Mouse (Mus musculus) testis, adult 2 months (tissue): Measurements from ENCODE around the gene Poglut1. TPM values are rescaled to one million over a fixed set of nuclear protein-coding genes. Genes with fewer than 3 reads are reported as not detected.

Source experiments
- H3K27ac ChIP-seq: fragments of 200-500 bp; 2 replicates; pipeline ENCODE4 v1.5.1; 2012; ENCODE audit warnings: low read depth, low read length; ENCODE audit not compliant: control insufficient read depth, insufficient read depth
- H3K27me3 ChIP-seq: fragments of 200-500 bp; 2 replicates; pipeline ENCODE4 v1.6.1; 2012; ENCODE audit warnings: mild to moderate bottlenecking, low read length, moderate library complexity; ENCODE audit not compliant: control insufficient read depth, insufficient read depth
- H3K36me3 ChIP-seq: fragments of 200-500 bp; 2 replicates; pipeline ENCODE4 v1.6.1; 2012; ENCODE audit warnings: mild to moderate bottlenecking, low read length; ENCODE audit not compliant: control insufficient read depth, insufficient read depth
- H3K4me1 ChIP-seq: fragments of 200-500 bp; 2 replicates; pipeline ENCODE4 v1.6.1; 2012; ENCODE audit warnings: low read length; ENCODE audit not compliant: control insufficient read depth, insufficient read depth
- H3K4me3 ChIP-seq: fragments of 200-500 bp; 2 replicates; pipeline ENCODE4 v1.5.1; 2012; ENCODE audit warnings: low read depth, mild to moderate bottlenecking, low read length, moderate library complexity, mixed read lengths; ENCODE audit not compliant: control insufficient read depth
- CTCF ChIP-seq: fragments of 200-500 bp; IDR thresholded peaks from 2 replicates; pipeline ENCODE4 v1.5.1; 2012; ENCODE audit warnings: low read depth, mild to moderate bottlenecking, inconsistent platforms, low read length, moderate library complexity; ENCODE audit not compliant: control insufficient read depth, insufficient read depth, insufficient replicate concordance
- POLR2A ChIP-seq: fragments of 200-500 bp; IDR thresholded peaks from 2 replicates; pipeline ENCODE4 v1.6.1; 2012; ENCODE audit warnings: low read depth, mild to moderate bottlenecking, inconsistent platforms, low read length, moderate library complexity; ENCODE audit not compliant: control insufficient read depth
- polyA plus RNA-seq: library from polyadenylated mRNA; depleted of rRNA; stranded (reverse); fragments of >200 nt; gene quantifications from 2 replicates; pipeline ENCODE4 v1.2.3, GENCODE M21; 2012

Gene Poglut1
- polyA plus RNA-seq, 1 experiment = 3.9 TPM

GRCm38 (mm10) chr16:38536544-38537146 lies 13.4 kb downstream of the Poglut1 start:
- no peaks in the 10 kb centered on the region for H3K36me3 ChIP-seq

GRCm38 (mm10) chr16:38526264-38526663 lies 23.8 kb downstream of the Poglut1 start:
- H3K36me3 ChIP-seq = no peaks in the 10 kb centered on the region; the same call in 1 of the 2 replicates
- H3K27ac ChIP-seq = no peak overlapping the region
- H3K4me1 ChIP-seq = peaks cover 4% of the 10 kb centered on the region; the same call in 1 of the 2 replicates
- H3K4me3 ChIP-seq = no peak overlapping the region
- TF ChIP-seq CTCF (no peak), POLR2A (no peak)
- no peaks in the 10 kb centered on the region for H3K27me3 ChIP-seq

More at GRCm38 (mm10) chr16:38536544-38537146, 13.4 kb downstream of the Poglut1 start:
- TF ChIP-seq POLR2A = no peak
- peak; percentile 43; the same call in 1 of the 2 replicates for TF ChIP-seq CTCF
- Histone ChIP-seq H3K27ac (no peak overlapping the region), H3K4me1 (no peaks in the 10 kb centered on the region), H3K4me3 (no peak overlapping the region), H3K27me3 (no peaks in the 10 kb centered on the region)

GRCm38 (mm10) chr16:38522129-38523084 lies 27.7 kb downstream of the Poglut1 start, which contains the start of gene Timmdc1:
Gene Timmdc1, minus strand, starts transcription at chr16:38522663.
- H3K4me3 ChIP-seq = peak within 1 kb of the TSS; percentile 99
- TF ChIP-seq POLR2A (peak; percentile 92), CTCF (no peak)
- peak within 1 kb of the TSS; percentile 98 for H3K27ac ChIP-seq
- peaks cover 4% of the 10 kb centered on the region; the same call in 1 of the 2 replicates for H3K4me1 ChIP-seq
- H3K36me3 ChIP-seq = no peaks in the 10 kb centered on the region
- no peaks in the 10 kb centered on the region for H3K27me3 ChIP-seq

- H3K36me3 ChIP-seq = no peaks in the 10 kb centered on the region
- no peak overlapping the region for H3K27ac ChIP-seq
- no peaks in the 10 kb centered on the region for H3K27me3 ChIP-seq
- peaks cover 4% of the 10 kb centered on the region; the same call in 1 of the 2 replicates for H3K4me1 ChIP-seq
- peak overlapping the region; percentile 37 for H3K4me3 ChIP-seq
- TF ChIP-seq CTCF = no peak
- no peak for TF ChIP-seq POLR2A
These were observed 28.7 kb downstream of the Poglut1 start for GRCm38 (mm10) chr16:38521211-38521987.

GRCm38 (mm10) chr16:38519140-38519539 lies 30.9 kb downstream of the Poglut1 start:
- Histone ChIP-seq H3K27ac (no peak overlapping the region), H3K36me3 (no peaks in the 10 kb centered on the region), H3K27me3 (no peaks in the 10 kb centered on the region), H3K4me1 (peaks cover 4% of the 10 kb centered on the region; the same call in 1 of the 2 replicates), H3K4me3 (no peak overlapping the region)
- TF ChIP-seq CTCF (no peak), POLR2A (no peak)

GRCm38 (mm10) chr16:38510846-38511245 lies 39.2 kb downstream of the Poglut1 start:
- H3K27ac ChIP-seq = no peak overlapping the region
- no peaks in the 10 kb centered on the region for H3K4me1 ChIP-seq
- H3K36me3 ChIP-seq = peaks cover 1% of the 10 kb centered on the region; the same call in 1 of the 2 replicates
- H3K4me3 ChIP-seq = no peak overlapping the region
- TF ChIP-seq CTCF (no peak), POLR2A (no peak)
- no peaks in the 10 kb centered on the region for H3K27me3 ChIP-seq

GRCm38 (mm10) chr16:38506041-38506634 lies 43.9 kb downstream of the Poglut1 start:
- H3K36me3 ChIP-seq = peaks cover 1% of the 10 kb centered on the region

More at GRCm38 (mm10) chr16:38506041-38506634, 43.9 kb downstream of the Poglut1 start:
- TF ChIP-seq CTCF (peak; percentile 59; the same call in 1 of the 2 replicates), POLR2A (no peak)
- H3K27ac ChIP-seq = no peak overlapping the region
- no peak overlapping the region for H3K4me3 ChIP-seq
- no peaks in the 10 kb centered on the region for H3K27me3 ChIP-seq
- H3K4me1 ChIP-seq = no peaks in the 10 kb centered on the region
